ENCODE assay signal across 20 mouse cellular contexts in the genomic region with DNA sequence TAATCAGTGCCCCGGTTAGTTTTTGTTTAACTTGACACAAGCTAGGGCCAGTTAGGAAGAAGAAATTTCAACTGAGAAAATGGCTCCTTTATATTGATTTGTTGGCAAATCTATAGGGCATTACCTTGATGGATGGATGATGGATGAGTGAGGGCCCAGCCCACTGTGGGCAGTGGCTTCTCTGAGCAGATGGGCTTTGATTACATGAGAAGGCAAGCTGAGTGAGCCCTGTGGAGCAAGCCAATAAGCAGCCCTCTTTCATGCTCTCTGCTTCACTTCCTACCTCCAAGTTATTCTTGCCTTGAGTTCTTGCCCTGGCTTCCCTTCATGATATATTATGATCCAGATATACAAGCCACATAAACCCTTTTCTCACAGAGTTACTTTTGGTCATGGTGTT.
A peak's percentile ranks its signal among the peaks of the same experiment; 100 is the strongest.
DNase-seq lines count a peak whose midpoint lies in the region; ATAC-seq lines count a peak whose summit lies in the region.
"Had no signal": no experiment of that assay in that cellular context is flagged by ENCODE, and none has a peak within 500 bp of the region (broad histone marks: within the 10 kb centered on the region; RNA-seq: fewer than 3 reads in every experiment).

No protein-coding gene starts in this region.

- no peaks in the 10 kb centered on the region for H3K4me1 ChIP-seq in hindbrain, embryonic 15.5 days (replicated peaks)
- H3K4me1 ChIP-seq in hindbrain, embryonic 12.5 days: no peaks in the 10 kb centered on the region
- H3K4me1 ChIP-seq: embryonic facial prominence, embryonic 10.5 days; heart, embryonic 10.5 days; heart, embryonic 15.5 days had no signal

- intact Hi-C loops in left cerebral cortex, postnatal 4 days (cut with DNase I): no loop called here

- H3K27me3 ChIP-seq in hindbrain, embryonic 15.5 days: no peaks in the 10 kb centered on the region
- no peaks in the 10 kb centered on the region for H3K27me3 ChIP-seq in hindbrain, embryonic 12.5 days
- H3K27me3 ChIP-seq: heart, embryonic 15.5 days had no signal

- H3K36me3 ChIP-seq in hindbrain, embryonic 15.5 days: no peaks in the 10 kb centered on the region
- H3K36me3 ChIP-seq in hindbrain, embryonic 12.5 days: no peaks in the 10 kb centered on the region
- H3K36me3 ChIP-seq: embryonic facial prominence, embryonic 10.5 days; heart, embryonic 10.5 days; heart, embryonic 15.5 days had no signal

- H3K9ac ChIP-seq in hindbrain, embryonic 15.5 days: no peak overlapping the region
- no peak overlapping the region for H3K9ac ChIP-seq in hindbrain, embryonic 12.5 days
- H3K9ac ChIP-seq: heart, embryonic 15.5 days had no signal

- H3K4me2 ChIP-seq in hindbrain, embryonic 15.5 days: no peak overlapping the region
- H3K4me2 ChIP-seq in hindbrain, embryonic 12.5 days (replicated peaks): no peak overlapping the region
- H3K4me2 ChIP-seq: heart, embryonic 15.5 days had no signal

- WGBS in hindbrain, embryonic 15.5 days: 89% methylated on average over 1 of the region's 1 CpGs
- 81% methylated on average over 1 of the region's 1 CpGs for WGBS in hindbrain, embryonic 12.5 days

- H3K27ac ChIP-seq in hindbrain, embryonic 15.5 days (replicated peaks): no peak overlapping the region
- H3K27ac ChIP-seq in hindbrain, embryonic 12.5 days: no peak overlapping the region
- H3K27ac ChIP-seq: embryonic facial prominence, embryonic 10.5 days; heart, embryonic 10.5 days; heart, embryonic 15.5 days had no signal

- H3K9me3 ChIP-seq in hindbrain, embryonic 15.5 days: no peaks in the 10 kb centered on the region
- no peaks in the 10 kb centered on the region for H3K9me3 ChIP-seq in hindbrain, embryonic 12.5 days (replicated peaks)
- H3K9me3 ChIP-seq: embryonic facial prominence, embryonic 10.5 days; heart, embryonic 10.5 days; heart, embryonic 15.5 days had no signal

- DNase-seq in cerebellum, postnatal 25 days: peak; percentile 37 to 45
- DNase-seq in cerebellum, adult 8-10 months: no peak
- DNase-seq in left cerebral cortex, postnatal 4 days: peak; percentile 11
- no peak for DNase-seq in left cerebral cortex, adult 8-10 months (ENCODE audit: low spot score in 2 of 2)
- DNase-seq in brain, adult 2 months (ENCODE audit: low read depth, low spot score): peak; percentile 48
- no peak for DNase-seq in right cerebral cortex, postnatal 25 days
- DNase-seq: adrenal gland, adult 2 months; adrenal gland, postnatal 25 days; cerebellum, adult 11 months; cerebellum, postnatal 36 days; gastrocnemius, postnatal 36 days; heart, adult 18-20 months; heart, postnatal 14 days; kidney, adult 11 months had no signal

- H3K4me3 ChIP-seq in hindbrain, embryonic 15.5 days: no peak overlapping the region
- H3K4me3 ChIP-seq in hindbrain, embryonic 12.5 days: no peak overlapping the region
- H3K4me3 ChIP-seq: embryonic facial prominence, embryonic 10.5 days; heart, embryonic 10.5 days; heart, embryonic 15.5 days had no signal

- peak; percentile 70; the same call in 1 of the 2 replicates for ATAC-seq in hindbrain, embryonic 15.5 days (ENCODE audit: low FRiP score, low read depth)
- ATAC-seq in hindbrain, embryonic 12.5 days (ENCODE audit: low FRiP score): no peak
- ATAC-seq: forebrain, embryonic 14.5 days had no signal

Comparison
In these comparisons a context has a peak if more than half of its experiments do, and no peak if none do; other contexts are left out.
1. DNase-seq: peak in cerebellum, postnatal 25 days (2 of 2), left cerebral cortex, postnatal 4 days (single experiment) and brain, adult 2 months (single experiment); none in cerebellum, adult 8-10 months (single experiment), left cerebral cortex, adult 8-10 months (0 of 2) and right cerebral cortex, postnatal 25 days (single experiment).